Mouse (Mus musculus) liver, embryonic 14.5 days (tissue): ENCODE data around the gene Themis3.

Experiments
- CTCF ChIP-seq: IDR thresholded peaks from 2 replicates; pipeline ENCODE4 v1.5.1; 2016; ENCODE audit warnings: antibody characterized with exemption, low read depth, control low read depth
- EP300 ChIP-seq: IDR thresholded peaks from 2 replicates; pipeline ENCODE4 v1.6.1; 2016; ENCODE audit warnings: antibody characterized with exemption, low read depth

DNA sequence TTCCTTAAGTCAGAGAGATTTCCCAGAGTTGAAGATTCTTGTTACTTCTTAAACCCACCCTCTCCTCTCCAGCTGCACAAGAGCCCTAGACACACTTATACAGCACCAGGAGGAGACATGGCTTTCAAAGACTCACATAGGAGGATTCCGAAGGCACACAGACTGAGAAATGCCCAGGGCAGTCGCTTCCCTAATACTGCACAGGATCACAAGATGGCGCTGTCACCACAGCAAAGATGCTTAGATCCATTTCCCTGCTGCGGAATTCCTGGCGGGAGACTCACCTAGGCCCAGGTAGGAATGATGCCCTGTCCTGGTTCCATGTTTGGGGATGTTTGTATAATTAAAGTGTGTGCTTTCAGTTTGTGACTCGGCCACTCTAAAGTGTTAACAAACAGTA lies 16.4 kb downstream of the Themis3 start:
- TF ChIP-seq CTCF (peak; percentile 44), EP300 (no peak)
